Mouse (Mus musculus): ENCODE data around the gene Steap1. TPM values are rescaled to one million over a fixed set of nuclear protein-coding genes. Genes with fewer than 3 reads are reported as not detected.

The Steap1 gene
- polyA plus RNA-seq (2012; rRNA removed; ENCODE audit: low replicate concordance): 0.35 and 0.76 TPM in 2 replicates

DNA sequence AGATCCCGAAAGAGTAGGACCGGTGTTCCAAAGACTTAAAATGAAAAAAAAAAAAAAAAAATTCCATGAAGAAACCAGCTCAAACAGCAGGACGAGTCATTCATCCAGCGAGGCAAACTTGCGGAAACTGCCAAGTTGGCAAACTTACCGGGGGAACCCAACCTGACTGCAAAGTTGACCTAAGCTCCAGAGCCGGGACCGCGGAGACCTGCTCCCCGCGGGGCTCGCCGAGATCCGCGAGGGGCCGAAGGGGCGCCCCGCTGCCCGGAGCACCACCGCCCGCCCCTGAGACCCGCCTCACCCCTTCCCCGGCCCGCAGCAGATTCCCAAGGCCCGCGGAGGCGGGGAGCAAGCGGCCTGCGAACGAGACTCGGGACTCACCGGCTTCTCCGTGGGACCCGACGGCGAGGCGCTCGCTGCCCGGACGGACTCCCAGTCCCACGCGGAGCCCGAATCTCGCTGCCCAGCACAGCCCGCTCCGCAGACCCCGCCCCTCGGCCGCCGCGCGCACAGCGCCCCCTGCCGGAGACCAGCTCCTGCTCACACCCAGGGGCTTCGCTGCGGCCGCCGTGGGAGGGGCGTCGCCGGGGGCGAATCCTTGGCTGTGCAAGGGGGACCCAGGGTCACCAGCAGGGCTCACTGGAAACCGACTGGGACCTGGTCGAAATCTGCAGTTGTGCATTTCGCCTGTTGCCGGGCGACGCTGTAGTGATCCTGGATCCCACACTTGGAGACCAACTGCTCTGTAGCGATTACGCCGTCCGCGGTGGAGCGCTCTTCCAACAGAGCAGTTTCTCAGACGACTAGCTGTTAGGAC is at the start of gene Steap1:
TSS of gene Steap1 (minus strand) at position 461 of the 817 bp plus-strand sequence.

DNA sequence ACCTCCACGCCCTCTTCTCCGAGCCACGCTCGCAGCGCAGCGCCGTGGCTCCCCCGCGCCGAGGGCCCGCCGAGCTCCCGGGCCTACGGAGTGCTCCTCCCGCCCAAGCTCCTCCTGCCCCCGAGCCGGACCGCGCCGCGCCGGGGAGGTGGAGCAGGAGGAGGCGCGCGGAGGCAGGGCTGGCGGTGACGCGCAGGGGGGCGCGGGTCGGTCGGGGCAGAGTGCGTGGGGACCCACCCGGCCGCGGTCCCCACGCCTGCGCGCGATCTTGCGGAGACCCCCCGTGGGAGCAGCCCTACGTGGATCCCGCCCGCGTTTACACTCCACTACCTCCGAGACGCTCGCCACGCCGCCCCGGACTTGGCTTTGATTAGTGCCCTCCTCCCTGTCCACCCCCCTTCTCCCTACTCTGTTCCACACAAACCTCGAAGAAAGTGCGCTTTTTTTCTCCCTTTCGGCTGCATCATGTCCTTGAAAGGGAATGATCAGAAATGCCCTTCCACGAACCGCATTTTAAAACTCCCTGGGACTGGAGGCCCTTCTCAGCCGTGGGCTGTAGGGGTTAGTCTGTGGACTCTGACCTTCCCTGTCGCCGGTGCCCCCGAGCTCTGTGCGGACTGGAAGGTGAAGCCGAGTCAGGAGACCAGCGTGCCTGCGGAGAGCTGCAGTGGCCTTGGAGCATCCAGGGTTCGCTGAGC is 55.0 kb downstream of the Steap1 start, which contains the start of gene Steap2:
TSS of gene Steap2 (minus strand) at position 623 of the 698 bp plus-strand sequence.

Other genes with a start within 250 kb of the Steap1 start
- 11.3 and 21.2 TPM in 2 replicates for gene Cldn12, start 234.4 kb downstream of the Steap1 start, polyA plus RNA-seq (2012; rRNA removed; ENCODE audit: low replicate concordance)
- gene Gtpbp10, start 189.8 kb downstream of the Steap1 start, polyA plus RNA-seq (2012; rRNA removed; ENCODE audit: low replicate concordance): 1.2 and 3.4 TPM in 2 replicates
- 0.47 and 0.62 TPM in 2 replicates for gene Gm8773, start 175.5 kb downstream of the Steap1 start, polyA plus RNA-seq (2012; rRNA removed; ENCODE audit: low replicate concordance)
- gene Cfap69, start 85.1 kb downstream of the Steap1 start, polyA plus RNA-seq (2012; rRNA removed; ENCODE audit: low replicate concordance): 0.37 and 0.56 TPM in 2 replicates
- gene Steap2, start 54.7 kb downstream of the Steap1 start, polyA plus RNA-seq (2012; rRNA removed; ENCODE audit: low replicate concordance): 3.4 and 6.7 TPM in 2 replicates